Mouse (Mus musculus): ENCODE data around the gene 1700086D15Rik.

DNA sequence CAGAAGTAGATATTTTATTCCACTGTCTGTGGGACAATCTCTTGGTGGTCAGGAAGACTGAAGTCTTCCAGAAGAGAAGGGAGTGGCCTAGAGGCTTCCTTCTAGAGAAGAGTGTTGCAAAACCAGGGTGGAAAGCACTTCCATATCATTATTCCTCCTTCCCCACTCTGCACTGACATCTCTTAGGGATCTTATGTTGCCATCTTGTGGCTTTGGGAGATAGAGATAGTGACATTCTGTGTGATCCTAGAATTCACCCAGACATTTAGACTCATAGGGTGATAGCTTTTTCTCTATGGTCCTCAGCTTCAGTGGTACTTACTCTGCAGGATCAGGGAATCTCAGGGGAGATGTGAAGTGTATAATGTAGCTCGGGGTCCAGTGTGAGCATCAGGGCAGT lies 43.3 kb upstream of the 1700086D15Rik start:
- TF ChIP-seq CTCF (IDR thresholded peaks at IDR 0.05; ENCODE audit: low read depth, low read length) (no peak), POLR2A (IDR thresholded peaks at IDR 0.05; ENCODE audit: extremely low read depth, insufficient read depth, low read length) (no peak)
